Mouse (Mus musculus) left cerebral cortex, adult 11 months (tissue): Measurements from ENCODE around the gene Serping1.
"Not testable (repeated sequence)": the region's sequence is repeated elsewhere in the genome, so short reads cannot be mapped to it uniquely, and the experiment has no call there.

Source experiments
- DNase-seq: peaks from one replicate; pipeline ENCODE4 v3.0.0; 2022; ENCODE audit warnings: low spot score

Serping1 gene

DNA sequence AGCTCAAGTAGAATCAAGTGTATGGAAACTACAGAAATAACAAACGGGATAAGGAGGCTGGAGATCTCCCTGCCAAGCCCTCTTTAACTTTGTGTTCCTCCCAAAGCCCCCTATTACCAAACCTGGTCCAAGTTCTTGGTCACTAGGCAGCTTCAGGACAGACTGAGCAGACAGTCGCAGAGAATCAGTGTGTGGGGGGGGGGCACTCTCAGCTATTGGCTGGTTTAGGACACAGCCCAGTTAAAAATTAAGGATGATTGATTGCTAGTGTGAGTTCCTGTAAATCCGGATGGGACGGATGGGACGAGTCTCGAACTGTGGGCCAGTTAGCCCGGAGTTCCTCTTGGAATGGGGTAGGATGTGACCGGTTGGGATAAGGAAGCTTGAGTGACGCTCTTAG is at the start of gene Serping1:
TSS of gene Serping1 (minus strand) at position 204 of the 400 bp plus-strand sequence.
- DNase-seq = no peak

DNA sequence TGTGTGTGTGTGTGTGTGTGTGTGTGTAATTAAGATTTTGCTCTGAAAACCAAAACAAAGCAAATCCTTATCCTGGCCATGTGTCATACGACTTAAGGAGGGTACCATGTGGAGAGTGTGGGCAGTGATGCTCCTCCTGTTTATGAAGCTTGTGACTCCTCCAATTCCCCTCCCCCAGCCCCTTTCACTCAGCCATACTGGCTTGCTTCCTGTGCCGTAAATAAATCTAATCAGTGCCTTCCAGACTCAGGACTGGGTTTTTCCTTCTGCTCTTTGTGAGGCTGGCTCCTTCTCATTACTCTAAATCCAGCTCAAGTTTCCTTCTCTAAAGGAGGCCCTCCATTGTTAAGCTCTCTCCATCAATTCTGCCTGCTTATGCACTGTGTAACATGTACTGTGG is 48.0 kb upstream of the Serping1 start:
- DNase-seq = no peak

DNA sequence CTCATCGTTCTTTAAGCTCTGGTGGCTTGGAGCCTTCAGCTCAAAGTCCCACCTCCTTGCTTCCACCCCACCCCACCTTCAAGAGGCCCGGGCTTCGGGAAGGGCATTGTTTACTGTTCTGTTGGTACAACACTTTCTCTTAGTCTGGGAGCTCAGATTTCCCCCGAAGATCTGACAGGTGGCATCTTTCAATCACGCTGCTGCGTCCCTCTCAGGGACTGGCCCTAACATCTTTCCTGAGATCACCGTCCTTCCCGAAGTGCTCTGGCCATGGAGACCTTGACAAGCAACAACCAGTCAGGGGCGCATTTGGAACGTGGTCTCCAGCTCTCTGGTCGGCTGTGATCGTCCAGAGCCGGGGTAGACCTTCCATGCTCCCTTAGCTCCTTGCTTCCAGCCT is 47.3 kb upstream of the Serping1 start, which contains the start of gene Smtnl1:
TSS of gene Smtnl1 (minus strand) at position 101 of the 400 bp plus-strand sequence.
- DNase-seq = no peak

DNA sequence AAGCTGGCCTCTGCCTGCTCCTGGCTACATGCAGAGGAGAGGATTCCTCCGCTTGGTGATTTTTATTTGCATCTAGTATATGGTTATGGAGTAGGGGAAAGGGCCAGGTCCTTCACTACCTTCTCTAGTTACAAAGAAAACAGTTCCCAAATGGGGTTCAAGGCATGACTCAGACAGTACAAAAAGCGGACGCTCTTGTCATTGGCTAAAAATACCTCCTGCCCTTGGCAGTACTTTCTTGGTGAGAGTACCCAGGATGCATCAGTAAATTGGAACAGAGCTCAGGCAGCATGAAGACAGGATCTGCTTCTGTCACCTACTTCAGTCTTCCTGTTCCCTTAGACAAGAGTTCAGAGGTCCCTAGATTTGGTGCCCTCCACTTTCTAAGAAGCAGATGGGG is 44.6 kb upstream of the Serping1 start:
- no peak for DNase-seq

DNA sequence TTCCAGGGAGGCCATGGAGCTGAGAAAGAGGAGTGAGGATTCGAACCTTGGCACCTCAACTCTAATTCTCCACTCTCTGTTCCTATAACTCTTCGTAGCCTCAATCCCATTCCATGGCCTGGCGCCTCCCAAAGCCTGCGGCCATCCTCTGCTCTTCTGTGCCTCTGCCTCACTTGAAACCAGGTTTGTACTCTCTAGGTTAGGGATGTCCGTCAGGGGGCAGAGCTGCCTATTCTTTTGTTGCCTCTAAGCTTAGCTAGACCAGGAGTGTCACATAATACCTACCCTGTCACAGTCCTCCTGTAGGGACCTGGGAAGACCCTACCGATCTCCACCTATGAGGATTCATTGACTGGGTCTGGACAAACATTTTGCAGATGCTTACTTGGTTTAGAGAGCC is 37.4 kb upstream of the Serping1 start:
- DNase-seq = no peak

DNA sequence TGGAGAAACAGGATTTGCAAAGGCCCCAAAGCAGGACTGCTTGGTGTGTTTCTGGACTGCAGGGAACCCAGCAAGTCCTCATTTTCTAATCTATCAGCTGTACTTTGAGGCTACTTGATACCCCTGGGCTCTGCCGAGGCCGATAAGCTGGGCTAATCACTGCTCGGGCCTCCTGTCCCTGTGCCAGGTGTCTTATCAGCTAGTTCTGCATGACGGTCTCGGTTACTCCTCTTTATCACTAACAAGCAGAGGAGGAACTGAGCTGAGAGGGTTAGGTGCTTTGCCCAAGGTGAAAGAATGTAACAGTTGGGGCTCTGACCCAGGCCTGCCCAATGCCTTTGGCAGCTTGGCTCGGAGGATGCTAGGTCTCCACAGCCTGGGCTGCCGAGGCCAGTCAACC is 36.6 kb upstream of the Serping1 start:
- DNase-seq = no peak

DNA sequence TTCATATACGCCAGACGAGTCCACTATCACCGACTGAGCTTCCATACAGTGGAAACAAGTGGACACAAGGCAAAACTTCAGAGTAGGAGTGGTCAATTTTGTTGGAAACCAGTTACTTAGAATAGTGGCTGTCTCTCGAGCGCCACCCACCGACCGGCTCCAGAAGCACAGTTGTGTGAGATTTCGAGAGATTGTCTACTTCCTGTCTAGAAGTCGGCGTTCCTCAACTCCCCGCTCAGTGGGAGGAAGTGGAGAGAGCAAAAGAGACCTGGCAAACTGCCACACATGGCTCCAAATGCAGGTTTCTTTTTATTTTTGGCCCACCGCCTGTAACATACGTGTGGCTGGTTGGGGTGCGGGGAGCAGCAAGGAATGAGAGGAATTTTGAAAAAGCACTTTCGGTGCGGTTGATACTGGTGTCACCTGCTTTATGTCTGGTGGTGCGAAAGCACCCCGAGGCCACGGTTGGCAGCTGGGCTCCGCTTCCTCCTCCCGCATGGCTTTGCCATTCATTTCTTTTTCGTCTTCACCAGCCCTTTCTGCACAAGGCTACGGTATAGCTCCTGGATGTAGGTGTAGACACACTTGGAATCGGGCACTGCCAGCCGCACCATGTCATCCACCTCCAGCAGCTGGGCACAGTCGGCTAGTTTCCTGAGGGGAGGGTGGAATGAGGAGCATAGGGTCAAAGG is 35.8 kb upstream of the Serping1 start:
- DNase-seq = peak; percentile 82

DNA sequence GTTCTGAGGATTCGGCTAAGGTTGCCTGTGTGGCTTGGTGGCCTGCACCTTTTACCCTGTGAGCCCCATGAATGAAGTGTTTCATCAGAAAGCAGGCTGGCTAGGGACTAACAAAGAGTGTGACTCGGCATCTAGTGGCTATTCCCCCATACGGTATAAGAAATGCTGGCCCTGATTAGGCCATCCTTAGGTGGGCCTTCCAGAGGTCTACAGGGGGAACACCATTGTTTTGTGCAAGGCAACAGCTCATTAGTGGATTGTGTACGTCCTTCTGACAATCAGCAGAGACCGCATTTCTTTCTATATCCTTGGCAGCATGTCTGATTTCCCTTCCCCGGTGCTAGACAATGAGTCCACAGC is 35.3 kb upstream of the Serping1 start:
- DNase-seq = no peak

DNA sequence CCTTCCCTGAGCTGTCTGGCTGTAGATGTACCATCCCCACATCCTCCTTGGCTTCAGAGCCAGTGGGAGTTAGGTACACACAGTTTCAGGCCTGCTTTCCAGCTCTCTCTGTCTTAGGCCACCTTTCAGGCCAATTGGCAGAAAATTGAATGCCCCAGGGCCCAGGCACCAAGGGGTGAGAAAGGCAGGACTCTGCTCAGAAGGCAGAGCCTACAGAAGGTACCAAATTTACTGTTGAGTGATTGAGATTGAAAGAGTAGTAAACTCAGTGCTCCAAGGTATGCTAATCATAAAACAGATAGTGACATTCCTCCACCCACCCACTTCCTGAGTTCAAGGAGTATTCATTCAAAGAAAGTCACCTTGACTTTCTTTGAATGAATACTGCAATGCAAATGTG is 34.1 kb upstream of the Serping1 start:
- no peak for DNase-seq

DNA sequence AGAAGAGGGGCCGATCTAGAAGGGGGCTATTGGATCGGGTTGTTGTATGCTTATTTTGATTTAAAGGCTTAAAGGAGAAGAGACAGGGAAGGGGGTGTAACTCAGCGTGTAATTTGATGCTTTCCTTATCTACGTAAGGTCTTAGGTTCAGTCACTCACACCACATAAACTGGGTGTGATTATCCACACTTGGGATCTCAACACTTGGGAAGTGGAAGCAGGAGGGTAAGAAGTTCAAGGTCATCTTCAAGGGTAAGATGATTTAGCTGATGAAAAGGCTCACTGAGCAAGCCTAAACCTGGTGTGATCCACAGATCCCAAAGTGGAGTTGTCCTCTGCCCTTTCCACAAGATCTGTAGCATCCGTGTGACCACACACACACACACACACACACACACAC is 31.3 kb upstream of the Serping1 start:
- DNase-seq = no peak

DNA sequence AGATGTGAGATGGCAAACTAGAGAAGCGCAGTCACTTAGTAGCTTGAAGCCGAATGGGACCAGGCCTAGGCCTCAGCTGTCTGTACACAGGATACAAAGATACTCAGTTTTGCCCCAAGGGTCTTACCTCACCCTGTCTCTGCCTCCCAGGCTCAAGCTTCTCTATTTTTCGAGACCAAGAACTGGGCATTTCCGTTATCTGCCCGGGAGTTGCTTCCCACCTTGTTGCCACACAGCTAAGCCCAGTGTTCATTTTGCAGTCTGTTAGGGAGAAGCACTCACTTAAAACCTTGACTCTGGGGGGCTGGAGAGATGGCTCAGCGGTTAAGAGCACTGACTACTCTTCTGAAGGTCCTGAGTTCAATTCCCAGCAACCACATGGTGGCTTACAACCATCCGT is 28.7 kb upstream of the Serping1 start:
- DNase-seq = no peak

DNA sequence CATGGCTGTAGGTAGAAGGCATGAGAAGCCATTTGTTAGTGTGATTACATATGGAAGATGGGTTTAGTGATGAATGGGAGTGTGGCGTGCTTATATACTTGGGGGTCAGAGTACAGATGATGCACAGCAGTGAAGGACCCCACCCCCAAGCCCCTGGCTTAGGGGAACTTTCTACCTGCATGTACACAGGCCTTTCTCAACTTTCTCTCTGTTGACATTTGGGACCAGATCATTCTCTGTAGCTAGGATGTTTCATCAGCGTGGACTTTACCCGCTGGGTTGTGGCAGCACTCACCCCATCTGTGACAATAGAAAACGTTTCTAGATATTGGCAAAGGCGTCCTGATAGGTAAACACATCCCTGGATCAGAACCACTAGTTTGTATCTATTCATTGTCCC is 26.0 kb upstream of the Serping1 start:
- DNase-seq = not testable (repeated sequence)

DNA sequence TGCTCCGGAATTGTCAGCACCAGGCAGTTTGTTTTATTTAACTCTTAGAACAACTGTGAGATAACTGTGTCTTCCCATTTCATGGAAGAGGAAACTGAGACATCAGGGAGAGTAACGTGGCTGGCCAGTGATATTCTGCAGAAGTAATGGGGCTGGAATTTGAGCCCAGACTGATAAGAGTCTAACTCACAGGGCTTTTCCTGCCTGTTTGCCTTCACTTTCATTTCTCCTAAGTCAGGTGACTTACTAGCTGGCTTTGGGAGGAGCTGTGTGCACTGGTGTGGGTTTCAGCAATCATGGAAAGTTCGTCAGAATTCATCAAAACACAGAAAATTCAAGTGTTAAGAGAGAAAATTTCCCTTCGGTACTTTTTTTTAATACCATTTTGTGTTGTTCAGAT is 25.1 kb upstream of the Serping1 start:
- no peak for DNase-seq

DNA sequence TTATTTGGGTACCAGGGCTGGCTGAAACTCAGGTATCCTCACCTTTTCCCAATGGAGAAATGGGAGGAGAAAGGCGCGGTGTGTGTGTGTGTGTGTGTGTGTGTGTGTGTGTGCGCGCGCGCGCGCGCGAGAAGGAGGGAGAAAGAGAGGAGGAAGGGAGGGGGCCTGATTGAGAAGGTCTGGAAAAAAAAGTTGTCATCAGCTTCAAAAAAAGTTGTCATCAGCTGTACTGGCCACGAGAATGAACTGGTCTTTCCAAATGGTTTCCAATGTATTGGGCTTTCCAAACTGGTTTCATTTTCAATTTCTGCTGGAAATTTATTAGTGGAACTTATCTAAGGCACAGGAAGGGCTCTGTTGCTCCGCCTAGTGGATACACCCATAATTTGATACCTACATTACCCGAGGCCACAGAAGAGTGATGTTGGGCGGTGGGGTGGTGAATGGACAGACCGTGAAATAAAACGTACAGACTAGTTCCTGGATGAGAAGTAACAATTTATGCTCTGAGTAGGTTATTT is 23.9 kb upstream of the Serping1 start:
- DNase-seq = peak; percentile 62

DNA sequence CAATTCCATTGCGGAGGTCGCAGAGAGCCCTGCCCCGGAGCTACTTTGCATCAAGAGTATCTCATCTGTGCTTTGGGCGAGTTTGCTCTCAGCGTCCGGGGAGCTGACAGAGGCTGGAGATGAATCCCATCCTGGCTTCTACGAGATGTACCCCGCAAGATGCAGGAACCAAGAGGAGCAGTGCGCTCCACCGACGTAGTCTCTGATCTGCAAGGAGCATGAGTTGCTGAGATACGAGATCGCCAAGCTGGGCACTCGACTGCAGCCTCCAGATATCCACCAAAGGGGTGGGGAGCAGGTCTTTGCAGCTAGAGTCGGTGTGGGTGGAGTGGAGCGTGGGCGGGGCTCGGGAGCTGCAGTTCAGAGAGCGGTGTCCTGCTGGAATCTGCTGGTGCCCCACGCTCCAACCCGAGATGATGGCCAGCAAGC is 23.3 kb upstream of the Serping1 start, which contains the start of gene Ube2l6:
TSS of gene Ube2l6 (plus strand) at position 336 of the 429 bp plus-strand sequence.
- DNase-seq = peak; percentile 24

DNA sequence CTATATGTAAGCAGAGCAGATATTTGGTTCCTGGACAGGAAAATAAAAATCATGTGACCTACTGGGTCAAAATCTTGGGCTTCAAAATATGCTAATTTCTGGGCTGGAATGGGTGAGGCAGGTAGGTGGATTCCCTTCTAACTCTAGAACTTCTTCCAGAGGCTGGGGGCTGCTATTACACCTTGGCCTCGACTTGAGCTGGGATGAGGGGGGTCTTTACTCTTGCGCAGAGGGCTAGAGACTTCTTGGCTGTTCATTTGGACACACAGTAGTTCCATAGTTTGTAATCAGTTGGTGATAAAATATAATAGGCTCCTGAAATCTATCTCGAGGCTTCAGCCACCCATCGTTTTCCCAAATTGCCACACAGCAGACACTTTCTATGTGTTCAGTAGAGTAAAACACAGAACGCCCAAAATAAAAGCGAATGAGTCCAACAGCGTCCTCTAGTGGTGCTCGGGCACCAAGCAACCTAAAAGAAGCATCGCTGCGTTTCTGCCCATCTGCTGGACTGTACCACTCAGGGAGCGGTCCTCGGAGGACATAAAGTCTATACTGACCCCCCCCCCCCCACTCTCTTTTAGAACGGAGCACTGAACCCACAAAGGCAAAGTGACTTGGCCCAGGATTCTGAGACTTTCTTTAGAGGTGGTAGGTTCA is 22.7 kb upstream of the Serping1 start:
- peak; percentile 78 for DNase-seq

DNA sequence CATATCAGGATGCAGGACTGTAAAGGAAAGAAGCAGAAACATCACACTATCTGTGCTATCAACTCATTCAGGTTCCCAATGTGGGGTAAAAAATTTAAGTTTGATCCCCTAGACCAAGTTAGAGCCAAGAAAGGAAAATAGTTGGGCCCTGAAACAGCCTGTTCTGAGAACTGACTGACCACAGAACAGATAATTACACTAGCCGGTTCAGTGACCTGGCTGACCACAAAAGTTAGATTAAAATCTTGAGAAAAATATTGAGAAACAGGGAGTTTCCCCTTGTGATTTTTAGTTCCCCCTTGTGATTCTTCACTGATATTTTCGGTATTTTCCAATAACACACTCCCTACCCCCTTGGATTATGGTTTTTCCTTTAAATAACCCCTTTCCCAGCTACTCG is 18.6 kb upstream of the Serping1 start:
- no peak for DNase-seq

DNA sequence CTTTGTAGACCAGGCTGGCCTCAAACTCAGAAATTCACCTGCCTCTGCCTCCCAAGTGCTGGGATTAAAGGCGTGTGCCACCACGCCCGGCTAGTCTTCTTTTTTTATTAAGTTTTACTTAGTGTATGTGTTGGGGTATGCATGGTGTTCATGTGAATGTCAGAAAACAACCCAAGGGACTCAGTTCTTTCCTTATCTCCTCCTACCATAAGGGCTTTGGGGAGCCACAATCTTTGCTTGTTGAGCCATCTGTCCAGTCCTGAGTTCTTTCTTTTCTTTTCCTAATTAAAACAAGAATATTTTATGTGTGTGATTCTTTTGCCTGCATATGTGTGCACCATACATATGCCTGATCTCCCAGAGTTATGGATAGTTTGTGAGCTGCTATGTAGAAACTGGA is 17.9 kb upstream of the Serping1 start:
- no peak for DNase-seq

DNA sequence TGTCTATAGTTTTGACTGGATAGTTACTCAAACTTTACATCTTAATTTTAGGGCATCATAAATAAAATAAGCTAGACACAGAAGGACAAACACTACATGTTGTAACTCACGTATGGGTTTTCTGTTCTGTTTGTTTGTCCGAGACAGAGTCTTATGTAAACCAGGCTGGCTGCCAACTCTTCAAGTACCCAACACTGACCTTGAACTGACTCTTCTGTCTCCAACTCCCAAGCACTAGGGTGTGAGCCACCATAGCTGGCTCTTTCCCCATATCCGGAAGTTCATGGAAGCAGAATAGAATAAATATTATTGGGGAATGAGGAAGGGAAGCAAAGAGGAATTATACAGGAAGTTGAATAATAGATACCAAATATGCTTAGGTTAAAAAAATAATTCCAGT is 17.3 kb upstream of the Serping1 start:
- no peak for DNase-seq

DNA sequence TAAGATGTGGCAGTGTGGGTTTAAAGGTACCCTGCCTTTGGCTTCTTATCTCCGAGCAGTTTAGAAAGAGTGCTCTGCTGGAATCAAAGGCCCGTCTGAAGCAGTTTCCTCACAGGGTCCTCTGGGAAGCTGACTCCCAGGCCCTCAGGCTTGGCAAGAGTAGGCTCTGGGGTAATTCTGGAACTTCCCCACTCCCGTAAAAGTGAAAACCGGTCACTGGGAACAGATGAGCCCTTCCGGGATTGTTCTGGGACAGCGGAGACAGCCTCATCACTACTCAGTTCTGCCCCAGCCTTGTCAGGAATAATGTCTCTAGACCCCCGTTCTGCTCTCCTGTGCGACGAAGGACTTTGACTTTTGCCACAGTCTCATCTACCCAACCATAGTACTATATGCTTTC is 15.2 kb upstream of the Serping1 start:
- no peak for DNase-seq

DNA sequence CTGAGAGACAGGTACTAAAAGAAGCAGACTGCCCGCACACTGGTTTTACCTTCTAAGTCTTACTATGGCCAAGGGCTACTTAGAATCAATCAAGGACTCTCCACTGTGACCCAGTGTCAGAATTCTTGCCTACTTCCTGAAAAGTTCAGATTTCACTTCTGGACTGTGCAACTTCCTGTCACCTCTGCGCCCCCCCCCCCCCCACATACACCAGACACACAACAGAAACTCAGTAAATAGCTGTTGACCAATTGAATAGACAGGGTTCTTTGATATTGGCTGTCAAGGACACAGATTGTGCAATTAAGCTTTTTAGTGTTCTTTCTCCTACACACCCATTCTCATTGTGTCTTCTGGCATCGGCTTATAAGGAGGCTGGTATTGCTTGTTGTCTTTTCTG is 13.1 kb upstream of the Serping1 start:
- no peak for DNase-seq

DNA sequence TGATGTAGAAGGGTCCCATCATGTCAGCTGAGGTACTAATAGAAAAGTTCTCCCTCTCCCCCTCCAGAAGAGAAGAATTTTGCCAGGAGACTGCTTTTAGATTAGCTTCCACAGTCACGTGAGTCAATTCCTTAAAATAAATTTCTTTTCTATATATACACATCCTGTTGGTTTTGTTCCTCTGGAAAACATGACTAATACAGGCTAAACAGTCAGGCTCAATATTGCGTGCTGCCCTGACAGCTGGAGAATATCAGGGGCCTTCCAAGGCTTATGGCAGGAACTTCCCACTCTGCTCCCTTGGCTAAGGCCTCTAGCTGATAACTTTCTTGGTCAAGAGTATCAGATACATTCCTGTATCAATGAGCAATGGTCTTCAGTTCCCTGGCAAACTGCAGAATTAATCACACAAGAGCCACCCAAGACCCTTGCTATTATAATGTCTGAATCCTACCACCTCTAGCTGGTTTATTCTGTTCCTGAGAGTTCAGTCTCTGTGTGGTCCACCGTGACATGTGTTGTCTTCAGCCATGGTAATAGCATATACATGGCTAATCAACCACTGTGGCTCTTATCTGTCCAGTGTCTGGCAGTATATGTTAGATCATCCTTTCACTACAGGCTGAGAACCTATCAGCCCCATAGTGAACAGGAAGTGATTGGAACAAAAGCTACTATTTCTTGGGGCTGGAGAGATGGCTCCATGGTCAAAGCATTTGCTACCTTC is 8.8 kb upstream of the Serping1 start:
- no peak for DNase-seq

DNA sequence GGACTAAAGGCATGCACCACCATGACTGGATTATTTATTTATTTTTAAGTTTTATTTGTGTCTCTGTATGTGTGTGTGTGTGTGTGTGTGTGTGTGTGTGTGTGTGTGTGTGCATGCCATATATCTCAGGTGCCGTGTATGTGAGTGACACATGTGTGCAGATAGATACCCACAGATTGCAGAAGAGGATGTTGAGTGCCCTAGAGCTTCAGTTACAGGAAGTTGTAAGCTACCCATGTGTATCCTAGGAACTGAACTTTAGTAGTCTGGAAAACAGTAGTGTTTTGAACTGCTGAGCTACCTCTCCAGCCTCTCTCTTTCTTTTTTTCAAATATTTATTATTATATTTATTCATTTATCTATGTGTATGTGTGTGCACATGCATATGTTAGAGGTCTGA is 8.1 kb upstream of the Serping1 start:
- DNase-seq = no peak
